Comparison of ENCODE assay signal across 12 mouse cellular contexts in genomic region chr7:56121425-56121824, GRCm38 (mm10).
"Had no signal": no experiment of that assay in that cellular context is flagged by ENCODE, and none has a peak within 500 bp of the region (broad histone marks: within the 10 kb centered on the region; RNA-seq: fewer than 3 reads in every experiment).

No protein-coding gene starts in this region.

- H3K27me3 ChIP-seq: hindbrain, embryonic 13.5 days; limb, embryonic 15.5 days; midbrain, embryonic 12.5 days; neural tube, embryonic 13.5 days; stomach, embryonic 15.5 days had no signal

- H3K9me3 ChIP-seq: hindbrain, embryonic 13.5 days; limb, embryonic 15.5 days; midbrain, embryonic 12.5 days; neural tube, embryonic 13.5 days; stomach, embryonic 15.5 days had no signal

- DNase-seq: layer of hippocampus, postnatal 36 days; lung, adult 18-20 months; retina, postnatal 1 day; thymus, adult 2 months; thymus, postnatal 25 days had no signal

- H3K4me1 ChIP-seq: hindbrain, embryonic 13.5 days; limb, embryonic 15.5 days; midbrain, embryonic 12.5 days; neural tube, embryonic 13.5 days; stomach, embryonic 15.5 days had no signal

- H3K9ac ChIP-seq: hindbrain, embryonic 13.5 days; limb, embryonic 15.5 days; midbrain, embryonic 12.5 days; neural tube, embryonic 13.5 days; stomach, embryonic 15.5 days had no signal

- H3K4me2 ChIP-seq: hindbrain, embryonic 13.5 days; limb, embryonic 15.5 days; midbrain, embryonic 12.5 days; neural tube, embryonic 13.5 days; stomach, embryonic 15.5 days had no signal

- H3K27ac ChIP-seq: hindbrain, embryonic 13.5 days; hindbrain, postnatal 0 days; limb, embryonic 15.5 days; midbrain, embryonic 12.5 days; neural tube, embryonic 13.5 days; stomach, embryonic 15.5 days had no signal

- ATAC-seq: hindbrain, postnatal 0 days; midbrain, embryonic 16.5 days had no signal

- H3K4me3 ChIP-seq: hindbrain, embryonic 13.5 days; limb, embryonic 15.5 days; midbrain, embryonic 12.5 days; neural tube, embryonic 13.5 days; stomach, embryonic 15.5 days had no signal
